Mouse (Mus musculus) right cerebral cortex, postnatal 14 days (tissue): Measurements from ENCODE around the gene Serpinb6d.

Experiments used
- DNase-seq: peaks from one replicate; pipeline ENCODE4 v3.0.0; 2022

Gene Serpinb6d

DNA sequence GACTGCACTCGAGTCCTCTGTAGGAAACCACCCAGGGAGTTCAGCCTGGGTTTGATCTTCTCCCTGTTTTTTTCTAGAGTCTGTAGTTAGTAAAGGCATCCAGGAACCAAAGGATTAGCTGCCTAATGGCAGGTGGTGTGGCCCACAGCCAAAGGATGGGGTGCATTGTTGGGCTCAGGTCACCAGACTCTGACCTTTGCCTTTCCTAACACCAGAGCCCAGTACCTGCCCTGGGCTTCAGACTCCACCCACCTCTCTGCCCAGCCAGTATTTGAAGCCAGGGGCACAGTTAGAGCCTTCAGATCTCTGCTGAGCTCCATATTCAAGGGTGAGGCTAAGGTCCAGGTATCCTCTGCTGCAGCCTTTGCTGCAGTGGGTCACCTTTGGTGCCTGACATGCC lies at the start of gene Serpinb6d:
Gene Serpinb6d, plus strand, starts transcription at position 301 of the 400 bp plus-strand sequence.
- no peak for DNase-seq

DNA sequence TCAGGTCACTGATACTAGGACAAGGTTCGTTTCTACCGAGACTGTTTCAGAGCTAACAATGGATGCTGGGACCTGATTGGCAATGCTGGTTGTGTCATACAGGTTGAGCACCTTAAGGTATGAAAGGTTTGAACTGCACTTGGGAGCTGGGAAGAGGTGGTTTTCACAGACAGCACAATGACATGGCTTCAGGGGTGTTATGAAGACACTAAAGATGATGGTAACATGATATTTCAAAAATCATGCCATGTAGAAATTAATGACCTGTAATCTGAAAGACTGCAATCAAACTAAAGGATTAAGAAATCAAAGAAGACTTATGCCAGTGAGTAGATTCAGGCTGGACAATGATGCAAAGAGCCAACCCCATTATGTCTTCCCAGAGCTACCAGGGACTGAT lies 38.3 kb upstream of the Serpinb6d start:
- DNase-seq = no peak

DNA sequence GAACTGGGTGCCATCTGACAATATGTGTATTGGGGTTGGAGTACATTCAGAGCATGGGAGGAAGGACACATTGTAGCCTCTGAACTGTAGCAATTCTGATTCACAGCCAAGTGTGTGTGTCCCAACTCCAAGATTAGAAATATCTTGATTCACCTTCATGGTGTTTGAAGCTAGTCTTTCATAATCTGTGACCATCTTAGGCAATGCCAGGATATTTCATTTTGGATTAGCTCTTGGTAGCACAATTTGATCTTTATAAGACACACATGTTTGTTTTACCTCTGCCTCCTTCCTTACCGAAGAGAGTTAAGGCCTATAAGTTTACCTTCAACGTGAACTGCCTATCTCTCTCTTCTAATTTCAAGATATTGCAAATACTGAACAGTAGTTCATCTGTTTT lies 18.7 kb upstream of the Serpinb6d start:
- no peak for DNase-seq

DNA sequence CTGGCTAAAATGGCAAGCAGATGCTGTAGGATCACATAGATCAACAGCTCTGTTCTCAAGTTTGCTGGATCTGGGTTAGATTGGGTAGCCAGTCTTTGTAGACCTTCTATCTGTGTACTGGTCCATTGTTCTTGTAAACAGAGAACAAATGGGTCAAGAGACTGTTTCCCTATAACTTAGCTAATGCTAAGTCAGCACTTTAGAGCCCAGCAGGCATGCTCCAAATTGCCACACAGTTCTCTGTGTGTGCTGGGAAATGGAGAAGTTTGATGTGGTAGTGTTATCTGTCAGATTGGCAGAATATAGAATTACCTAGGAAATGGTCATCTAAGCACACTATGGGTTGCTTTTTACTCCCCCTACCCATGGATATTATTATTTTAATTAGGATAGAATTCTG lies 1.3 kb downstream of the Serpinb6d start:
- DNase-seq = no peak

DNA sequence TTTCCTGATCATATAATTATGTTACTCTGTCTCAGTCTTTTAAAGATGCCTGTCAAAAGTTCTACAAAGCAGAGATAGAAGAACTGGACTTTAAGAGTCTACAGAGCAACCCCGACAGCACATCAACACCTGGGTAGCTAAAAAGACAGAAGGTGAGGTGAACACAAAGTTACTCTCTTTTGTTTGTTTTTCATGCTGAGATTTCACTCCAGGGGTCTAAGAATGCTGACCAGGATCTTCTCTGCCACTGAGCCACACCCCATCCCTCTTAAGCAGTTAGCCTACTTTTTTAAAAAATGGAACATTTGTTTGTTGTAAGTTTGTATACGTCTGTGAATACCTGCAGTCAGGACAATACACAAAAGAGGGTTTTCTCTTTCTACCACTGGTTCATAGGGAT lies 59.1 kb downstream of the Serpinb6d start:
- no peak for DNase-seq
